Mouse (Mus musculus) bone marrow macrophage, adult 2 months (primary cell): ENCODE results near the gene Kcnip1. TPM values are rescaled to one million over a fixed set of nuclear protein-coding genes. Genes with fewer than 3 reads are reported as not detected.

Source experiments
- H3K27ac ChIP-seq: 2 replicates; pipeline ENCODE4 v1.5.1; 2012; ENCODE audit warnings: low read depth, low read length; ENCODE audit not compliant: insufficient read depth
- H3K4me1 ChIP-seq: 2 replicates; pipeline ENCODE4 v1.6.1; 2012; ENCODE audit warnings: low read length; ENCODE audit not compliant: control insufficient read depth, insufficient read depth
- H3K4me3 ChIP-seq: 2 replicates; pipeline ENCODE4 v1.5.1; 2012; ENCODE audit warnings: mild to moderate bottlenecking, low read length, moderate library complexity; ENCODE audit not compliant: insufficient read depth
- CTCF ChIP-seq: IDR thresholded peaks from 2 replicates; pipeline ENCODE4 v1.5.1; 2012; ENCODE audit warnings: low read depth, mild to moderate bottlenecking, low read length, moderate library complexity
- POLR2A ChIP-seq: IDR thresholded peaks from 2 replicates; pipeline ENCODE4 v1.6.1; 2012; ENCODE audit warnings: mild to moderate bottlenecking, low read depth, low read length, borderline replicate concordance
- polyA plus RNA-seq: library from polyadenylated mRNA; stranded (reverse); fragments of >200 nt; gene quantifications from 2 replicates; pipeline ENCODE4 v1.2.4, GENCODE M21; 2012; ENCODE audit not compliant: missing spikeins, insufficient read depth, insufficient read length

Gene Kcnip1
- polyA plus RNA-seq = not detected in 2 replicates

DNA sequence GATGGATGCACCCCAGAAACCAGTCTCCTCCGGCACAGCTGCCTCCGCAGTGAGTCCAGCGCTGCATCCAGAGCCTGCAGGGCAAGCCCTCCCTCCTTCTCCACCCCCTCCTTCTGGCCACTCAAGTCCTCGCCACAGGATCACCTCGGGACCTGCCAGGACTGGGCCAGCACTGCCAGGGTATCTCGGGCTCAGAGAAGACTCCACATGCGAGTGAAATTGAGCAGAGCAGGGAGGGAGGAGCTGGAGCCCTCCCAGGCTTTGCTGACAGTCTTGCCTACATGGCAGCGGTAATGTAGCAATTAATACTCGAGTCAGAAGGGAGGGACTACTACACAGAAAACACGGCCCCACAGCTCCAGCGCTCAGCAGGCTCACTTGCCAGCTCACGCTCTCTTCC lies at the start of gene Kcnip1:
TSS of gene Kcnip1 (minus strand) at position 215 of the 400 bp plus-strand sequence.
- no peak for TF ChIP-seq CTCF
- Histone ChIP-seq H3K27ac (no peak within 1 kb of the TSS), H3K4me3 (no peak within 1 kb of the TSS), H3K4me1 (peaks cover 7% of the 10 kb centered on the region)

DNA sequence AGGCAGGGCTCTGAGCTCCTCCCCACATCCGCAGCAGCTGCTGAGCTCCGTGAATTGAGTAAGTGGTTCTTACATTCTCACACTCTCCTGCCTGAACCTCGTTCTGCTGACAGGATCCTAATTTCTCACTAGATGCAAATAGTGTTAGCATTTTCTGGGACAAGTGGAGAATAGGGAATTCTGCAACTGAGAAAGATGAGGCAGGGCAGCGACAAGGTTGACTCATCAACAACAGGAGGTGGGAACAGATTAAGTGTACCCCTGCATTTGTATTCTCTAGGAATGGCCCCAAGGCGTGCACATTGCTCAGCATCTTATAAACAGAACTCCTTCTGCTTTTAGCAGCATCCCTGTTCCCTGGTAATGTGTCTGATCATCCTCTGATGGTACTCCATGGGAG lies 47.1 kb upstream of the Kcnip1 start:
- TF ChIP-seq POLR2A (no peak), CTCF (no peak)
- peaks cover 26% of the 10 kb centered on the region for H3K4me1 ChIP-seq
- no peak overlapping the region for H3K4me3 ChIP-seq
- H3K27ac ChIP-seq = no peak overlapping the region

DNA sequence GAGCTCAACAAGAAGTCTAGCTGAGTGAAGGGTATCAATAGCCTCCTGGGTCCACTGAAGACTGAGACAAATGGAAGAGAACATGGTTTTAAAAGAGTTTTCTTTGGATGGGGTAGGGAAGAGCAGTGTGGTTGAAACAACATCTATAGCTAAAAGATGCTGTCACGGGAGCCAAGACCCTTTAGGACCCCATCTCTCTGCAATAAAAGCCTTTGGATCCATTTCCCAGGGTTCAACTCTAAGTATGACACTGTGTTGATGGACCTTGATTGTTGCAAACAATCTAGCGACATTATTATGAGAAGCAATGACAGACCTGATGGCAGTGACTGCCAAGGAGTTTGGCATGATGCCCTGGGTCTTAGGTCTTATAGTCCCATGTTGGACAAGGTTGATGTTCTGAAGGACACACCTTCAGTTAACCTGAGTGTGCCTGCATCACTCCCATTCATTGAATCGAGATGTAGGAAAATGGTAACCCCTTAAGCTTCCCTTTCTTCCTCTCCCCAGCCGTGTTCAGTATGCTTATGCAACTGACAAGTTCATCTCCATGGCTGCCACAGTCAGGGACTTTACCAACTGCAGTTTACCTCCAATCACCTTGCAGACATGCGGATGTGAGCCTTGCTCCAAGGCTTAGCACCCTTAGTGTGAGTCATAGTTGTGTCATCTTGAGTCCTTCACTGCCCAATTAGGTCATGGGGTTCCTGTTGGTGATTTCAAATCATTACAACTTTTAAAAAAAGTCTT lies 43.1 kb upstream of the Kcnip1 start:
- Histone ChIP-seq H3K27ac (no peak overlapping the region), H3K4me1 (peaks cover 51% of the 10 kb centered on the region), H3K4me3 (no peak overlapping the region)
- TF ChIP-seq CTCF = no peak
- TF ChIP-seq POLR2A = no peak

DNA sequence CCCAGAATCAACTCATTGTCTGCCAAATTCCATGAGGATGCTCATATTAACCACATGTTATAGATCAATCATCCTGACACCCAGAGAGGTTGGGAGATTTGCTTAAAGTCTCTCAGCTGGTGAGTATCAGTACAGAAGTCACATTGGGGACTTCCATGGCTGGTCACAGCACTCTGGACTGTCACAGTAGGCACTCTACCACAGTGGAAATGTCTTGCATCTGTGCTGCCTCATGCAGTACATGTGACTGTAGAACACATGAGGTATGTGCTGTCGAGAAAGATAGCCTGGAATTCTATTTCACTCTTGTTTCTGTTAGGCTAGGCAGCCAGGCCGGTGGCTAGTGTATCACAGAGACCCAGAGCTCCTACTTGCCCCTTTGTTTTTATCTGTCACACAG lies 41.8 kb upstream of the Kcnip1 start:
- Histone ChIP-seq H3K27ac (peak overlapping the region; percentile 83), H3K4me1 (peaks cover 58% of the 10 kb centered on the region), H3K4me3 (no peak overlapping the region)

DNA sequence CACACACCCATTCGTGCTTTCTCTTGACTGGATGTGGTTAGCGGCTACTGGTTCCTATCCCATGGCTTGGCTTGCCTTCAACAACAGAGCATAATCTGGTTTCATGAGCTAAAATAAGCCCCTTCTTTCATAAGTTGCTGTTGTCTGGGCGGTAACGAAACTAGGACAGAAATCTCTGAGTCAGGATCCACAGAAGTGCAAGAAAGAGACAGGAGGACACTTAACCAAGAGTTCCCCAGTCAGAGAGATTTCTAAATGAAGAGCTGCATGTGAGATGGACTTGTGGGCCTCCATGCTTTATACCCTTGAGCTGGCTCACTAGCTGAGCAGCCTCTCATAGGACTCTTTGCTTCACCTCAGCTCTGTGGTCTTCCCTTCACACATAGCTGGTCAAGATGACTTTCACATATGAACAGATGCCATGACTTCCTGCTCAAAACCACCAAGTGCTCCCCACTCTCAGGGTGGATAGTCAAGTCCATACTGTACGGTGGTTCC lies 41.1 kb upstream of the Kcnip1 start:
- Histone ChIP-seq H3K27ac (peak overlapping the region; percentile 83), H3K4me1 (peaks cover 58% of the 10 kb centered on the region), H3K4me3 (no peak overlapping the region)
- TF ChIP-seq POLR2A (no peak), CTCF (no peak)

More for the DNA sequence above, 41.8 kb upstream of the Kcnip1 start:
- TF ChIP-seq POLR2A = no peak
- TF ChIP-seq CTCF = no peak

DNA sequence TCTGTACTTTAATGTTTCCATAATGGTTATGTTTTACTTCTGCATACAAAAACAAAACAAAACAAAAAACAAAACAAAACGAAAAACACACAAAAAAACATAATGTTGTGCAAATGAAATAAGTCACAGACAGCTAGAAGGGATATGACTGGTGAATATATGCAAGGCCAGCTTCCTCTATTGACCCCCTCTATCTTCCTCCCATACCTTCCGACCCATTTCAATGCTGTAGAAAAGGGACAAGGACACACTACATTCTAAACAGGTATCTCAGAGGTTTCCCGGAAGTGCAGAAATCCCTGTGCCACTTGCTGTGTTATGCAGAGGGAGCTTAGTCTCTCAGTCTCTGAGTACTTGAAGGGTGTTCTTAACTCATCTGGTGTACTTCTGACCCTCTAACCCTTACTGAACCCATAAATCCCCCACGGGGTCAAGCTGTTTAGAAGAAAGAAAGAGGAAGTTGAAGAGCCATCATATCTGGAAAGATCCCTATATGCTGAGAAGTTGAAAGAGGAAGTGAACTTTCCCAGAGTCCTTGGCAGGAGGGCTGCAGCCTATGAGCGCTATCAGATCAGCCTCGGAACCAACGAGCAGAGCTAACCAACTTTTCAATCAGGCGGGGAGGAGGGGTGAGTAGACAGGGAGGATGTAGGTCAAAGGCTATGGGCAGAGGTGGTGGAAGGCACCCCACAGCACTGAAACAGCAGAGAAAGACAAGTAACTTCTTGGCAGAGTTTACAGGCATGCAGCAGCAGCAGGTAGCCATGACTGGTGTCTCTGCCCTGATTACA lies 38.3 kb upstream of the Kcnip1 start:
- Histone ChIP-seq H3K4me3 (no peak overlapping the region), H3K27ac (peak overlapping the region; percentile 80), H3K4me1 (peaks cover 71% of the 10 kb centered on the region)
- TF ChIP-seq POLR2A = no peak
- no peak for TF ChIP-seq CTCF

DNA sequence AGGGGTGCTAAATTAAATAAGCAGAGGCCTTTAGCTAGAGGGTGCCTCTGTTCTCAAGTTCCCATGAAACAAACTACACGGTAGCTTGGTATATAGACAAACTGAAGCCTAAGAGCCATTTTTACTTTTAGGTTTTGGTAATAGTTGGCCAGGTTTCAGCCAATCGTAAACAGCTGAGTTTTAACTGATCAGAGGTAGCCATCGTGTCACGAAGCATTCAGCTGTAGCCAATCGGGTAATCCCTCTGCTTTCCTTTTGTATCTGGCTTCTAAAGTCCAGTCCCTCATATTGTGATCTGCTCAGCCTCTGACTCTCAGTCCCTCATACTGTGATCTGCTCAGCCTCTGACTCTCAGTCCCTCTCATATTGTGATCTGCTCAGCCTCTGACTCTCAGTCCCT lies 36.7 kb upstream of the Kcnip1 start:
- peaks cover 71% of the 10 kb centered on the region for H3K4me1 ChIP-seq
- H3K4me3 ChIP-seq = no peak overlapping the region
- no peak for TF ChIP-seq POLR2A
- no peak for TF ChIP-seq CTCF
- no peak overlapping the region for H3K27ac ChIP-seq

DNA sequence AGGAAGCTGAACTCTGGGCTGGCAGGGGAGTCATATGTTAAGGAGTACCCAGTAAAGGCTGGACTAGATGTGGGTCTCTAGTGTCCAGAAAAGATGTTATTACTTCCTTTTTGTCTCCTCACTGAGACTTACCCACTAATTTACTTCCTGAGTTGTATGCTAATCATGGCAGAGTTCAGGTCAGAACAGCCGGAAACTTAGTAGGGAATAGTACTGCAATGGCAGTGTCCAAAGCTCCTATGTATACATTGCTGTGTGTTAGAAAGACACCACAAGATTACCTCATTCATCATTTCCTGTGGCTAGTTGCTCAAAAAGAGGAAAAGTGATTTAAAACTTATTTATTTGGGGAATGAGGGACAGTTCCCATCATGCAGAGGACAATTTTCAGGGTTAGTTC lies 32.1 kb upstream of the Kcnip1 start:
- TF ChIP-seq POLR2A = no peak
- TF ChIP-seq CTCF = no peak

DNA sequence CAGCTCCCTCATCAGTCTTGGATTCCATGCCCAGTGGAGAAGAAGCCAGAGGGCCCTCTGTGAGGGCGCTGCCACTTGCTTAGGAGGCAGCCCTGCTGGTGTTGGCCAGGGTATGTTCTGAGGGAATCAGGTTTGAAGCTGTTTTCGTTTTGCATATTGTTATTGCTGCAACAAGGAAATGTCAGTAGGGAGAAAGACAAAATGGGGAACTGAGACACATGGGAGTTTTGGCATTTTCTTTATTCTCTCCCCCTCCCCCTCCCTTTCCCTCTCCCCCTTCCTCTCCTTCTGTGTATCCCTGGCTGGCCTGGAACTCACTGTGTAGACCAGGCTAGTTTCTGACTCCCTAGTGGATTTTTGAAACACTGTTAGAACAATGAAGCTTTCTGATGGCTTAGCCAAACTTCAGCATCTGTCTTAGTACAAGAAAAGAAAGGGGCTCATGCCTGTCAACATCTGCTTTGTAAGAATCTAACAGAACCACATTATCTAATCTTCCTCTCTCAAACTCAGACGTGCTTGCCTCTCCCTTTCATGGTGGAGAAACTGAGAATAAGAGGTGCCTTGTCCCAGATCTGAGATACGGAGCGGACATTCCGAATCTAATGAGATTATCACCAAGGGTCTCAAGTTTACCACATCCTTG lies 19.2 kb upstream of the Kcnip1 start:
- Histone ChIP-seq H3K4me3 (no peak overlapping the region), H3K27ac (peak overlapping the region; percentile 94), H3K4me1 (peaks cover 38% of the 10 kb centered on the region)
- TF ChIP-seq CTCF = peak; percentile 7; the same call in 1 of the 2 replicates
- TF ChIP-seq POLR2A = no peak

More for the DNA sequence above, 32.1 kb upstream of the Kcnip1 start:
- no peak overlapping the region for H3K4me3 ChIP-seq
- H3K27ac ChIP-seq = peak overlapping the region; percentile 60
- H3K4me1 ChIP-seq = peaks cover 47% of the 10 kb centered on the region

DNA sequence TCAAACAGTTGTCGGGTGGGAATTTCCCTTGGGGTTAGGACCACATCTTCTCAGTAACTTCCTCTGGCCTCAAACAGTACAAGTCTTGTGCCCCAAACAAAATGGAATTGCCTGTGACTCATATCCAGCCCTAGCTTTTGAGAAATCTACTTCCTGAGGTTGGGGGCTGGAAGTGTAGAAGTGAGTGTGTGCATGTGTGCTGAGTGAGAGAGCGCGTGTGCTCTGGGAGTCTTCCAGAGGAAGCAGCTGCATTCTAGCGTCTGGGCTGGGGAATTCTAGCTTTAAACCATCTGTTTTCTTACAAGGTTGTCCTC lies 17.9 kb upstream of the Kcnip1 start:
- peaks cover 38% of the 10 kb centered on the region for H3K4me1 ChIP-seq
- TF ChIP-seq CTCF = no peak
- no peak for TF ChIP-seq POLR2A
- H3K27ac ChIP-seq = peak overlapping the region; percentile 91
- no peak overlapping the region for H3K4me3 ChIP-seq
